In genomic region chr17:30210262-30210661, GRCm38 (mm10) we compare ENCODE assay signal across 11 mouse cellular contexts.
"Had no signal": no experiment of that assay in that cellular context is flagged by ENCODE, and none has a peak within 500 bp of the region (broad histone marks: within the 10 kb centered on the region; RNA-seq: fewer than 3 reads in every experiment).

No protein-coding gene starts in this region.

- H3K4me2 ChIP-seq: limb, embryonic 13.5 days; liver, embryonic 11.5 days; lung, embryonic 14.5 days; midbrain, embryonic 11.5 days had no signal

- ATAC-seq: midbrain, embryonic 16.5 days had no signal

- H3K9ac ChIP-seq: limb, embryonic 13.5 days; lung, embryonic 14.5 days had no signal

- DNase-seq: kidney, postnatal 10 days; kidney, postnatal 4 days; lung, embryonic 14.5 days; lung, postnatal 10 days; lung, postnatal 4 days; thymus, postnatal 36 days had no signal

- H3K4me3 ChIP-seq: left cerebral cortex, adult 2 months; limb, embryonic 13.5 days had no signal

- H3K27me3 ChIP-seq: limb, embryonic 13.5 days had no signal

- H3K9me3 ChIP-seq: limb, embryonic 13.5 days had no signal

- H3K27ac ChIP-seq: limb, embryonic 13.5 days had no signal
